Mouse (Mus musculus) megakaryocyte progenitor cell, adult 5-6 weeks (primary cell): ENCODE measurements around the gene Irf2bp1. TPM values are rescaled to one million over a fixed set of nuclear protein-coding genes. Genes with fewer than 3 reads are reported as not detected.

Experiments used
- ATAC-seq: replicated peaks from 2 replicates; pipeline ENCODE4 v1.8.0; 2016; ENCODE audit warnings: mild to moderate bottlenecking, moderate TSS enrichment, inconsistent platforms; ENCODE audit not compliant: poor library complexity
- total RNA-seq, 2 experiments: library from RNA; stranded (forward) in 1 of 2; stranded (reverse) in 1 of 2; fragments of 157-497, 149-512 nt in 1 of 2; fragments of 200-1000 nt in 1 of 2; gene quantifications; 2 replicates each; pipeline versions ENCODE4 v1.2.3 to v1.2.4; 2015 to 2017

The Irf2bp1 gene
- total RNA-seq, 2 experiments from 2014 or later = 12.5 to 16.8 TPM

GRCm38 (mm10) chr7:18998835-18999234, 5.0 kb upstream of the Irf2bp1 start:
- ATAC-seq = no peak

- ATAC-seq = no peak
Observed at GRCm38 (mm10) chr7:19000421-19000820, 3.4 kb upstream of the Irf2bp1 start.

GRCm38 (mm10) chr7:19001066-19001806, 2.6 kb upstream of the Irf2bp1 start:
- ATAC-seq = peak; percentile 59

- no peak for ATAC-seq
Observed at GRCm38 (mm10) chr7:19001807-19002085, 2.1 kb upstream of the Irf2bp1 start.

GRCm38 (mm10) chr7:19002115-19002514, 1.7 kb upstream of the Irf2bp1 start:
- no peak for ATAC-seq

- peak; percentile 60 for ATAC-seq
Observed at GRCm38 (mm10) chr7:19002848-19003498, 871 bp upstream of the Irf2bp1 start.

- no peak for ATAC-seq
Observed at GRCm38 (mm10) chr7:19004631-19005079, 811 bp downstream of the Irf2bp1 start.

GRCm38 (mm10) chr7:19005417-19006121, 1.7 kb downstream of the Irf2bp1 start:
- ATAC-seq = no peak

- ATAC-seq = peak; percentile 54
Observed at GRCm38 (mm10) chr7:19006476-19006875, 2.6 kb downstream of the Irf2bp1 start.

- no peak for ATAC-seq
Observed at GRCm38 (mm10) chr7:19007026-19007977, 3.5 kb downstream of the Irf2bp1 start.

- ATAC-seq = no peak
Observed at GRCm38 (mm10) chr7:19010581-19010980, 6.7 kb downstream of the Irf2bp1 start.

GRCm38 (mm10) chr7:19012025-19012621, 8.3 kb downstream of the Irf2bp1 start:
- peak; percentile 45 for ATAC-seq

GRCm38 (mm10) chr7:19012882-19013281, 9.0 kb downstream of the Irf2bp1 start:
- ATAC-seq = no peak

GRCm38 (mm10) chr7:19014452-19014851, 10.6 kb downstream of the Irf2bp1 start:
- no peak for ATAC-seq

GRCm38 (mm10) chr7:19016042-19016441, 12.2 kb downstream of the Irf2bp1 start:
- ATAC-seq = no peak

- no peak for ATAC-seq
Observed at GRCm38 (mm10) chr7:19017909-19018308, 14.1 kb downstream of the Irf2bp1 start.

- ATAC-seq = no peak
Observed at GRCm38 (mm10) chr7:19021048-19021447, 17.2 kb downstream of the Irf2bp1 start.

- ATAC-seq = no peak
Observed at GRCm38 (mm10) chr7:19022189-19022958, 18.5 kb downstream of the Irf2bp1 start.

- peak; percentile 29 for ATAC-seq
Observed at GRCm38 (mm10) chr7:19023357-19023814, 19.5 kb downstream of the Irf2bp1 start, which contains the start of gene Foxa3. Gene Foxa3, minus strand, starts transcription at chr7:19023538.
